Mouse (Mus musculus) limb, embryonic 14.5 days (tissue): ENCODE measurements around the gene Pola2. TPM values are rescaled to one million over a fixed set of nuclear protein-coding genes. Genes with fewer than 3 reads are reported as not detected.

Source experiments
- ATAC-seq: fragments of 200-750 bp; cut with Nextera tagmentation; 2 replicates; pipeline ENCODE4 v1.8.0; 2017; ENCODE audit warnings: low read depth, moderate number of reproducible peaks, moderate TSS enrichment; ENCODE audit not compliant: low FRiP score
- DNase-seq: peaks from one replicate; pipeline ENCODE4 v3.0.0-alpha.2; 2015; ENCODE audit warnings: low spot score
- H3K27ac ChIP-seq: fragments of 300-500 bp; sonication (generic); replicated peaks from 2 replicates; pipeline ENCODE4 v1.5.1; 2014; ENCODE audit warnings: low read depth, mild to moderate bottlenecking, low read length, moderate library complexity, mixed read lengths
- H3K27me3 ChIP-seq: fragments of 300-500 bp; sonication (generic); 2 replicates; pipeline ENCODE4 v1.6.1; 2014; ENCODE audit warnings: low read length, mixed read lengths; ENCODE audit not compliant: control insufficient read depth, insufficient read depth
- H3K36me3 ChIP-seq: fragments of 300-500 bp; sonication (generic); 2 replicates; pipeline ENCODE4 v1.6.1; 2014; ENCODE audit warnings: mild to moderate bottlenecking, low read length, moderate library complexity, mixed read lengths; ENCODE audit not compliant: control insufficient read depth, insufficient read depth
- H3K4me1 ChIP-seq: fragments of 300-500 bp; sonication (generic); 2 replicates; pipeline ENCODE4 v1.6.1; 2014; ENCODE audit warnings: antibody characterized with exemption, low read length, mixed read lengths; ENCODE audit not compliant: control insufficient read depth, insufficient read depth
- H3K4me2 ChIP-seq: fragments of 300-500 bp; sonication (generic); replicated peaks from 2 replicates; pipeline ENCODE4 v1.6.1; 2014; ENCODE audit warnings: low read depth, mild to moderate bottlenecking, low read length, moderate library complexity; ENCODE audit not compliant: severe bottlenecking
- H3K4me3 ChIP-seq: fragments of 300-500 bp; sonication (generic); replicated peaks from 2 replicates; pipeline ENCODE4 v1.5.1; 2014; ENCODE audit warnings: low read length
- H3K9ac ChIP-seq: fragments of 300-500 bp; sonication (generic); 2 replicates; pipeline ENCODE4 v1.6.1; 2014; ENCODE audit warnings: mild to moderate bottlenecking, low read depth, low read length, moderate library complexity; ENCODE audit not compliant: severe bottlenecking
- H3K9me3 ChIP-seq: fragments of 300-500 bp; sonication (generic); 2 replicates; pipeline ENCODE4 v1.6.1; 2016; ENCODE audit warnings: low read length; ENCODE audit not compliant: control insufficient read depth
- POLR2A ChIP-seq: fragments of 200-500 bp; IDR thresholded peaks from 2 replicates; pipeline ENCODE4 v1.8.0; 2012; ENCODE audit warnings: inconsistent platforms, mild to moderate bottlenecking, moderate library complexity, borderline replicate concordance; ENCODE audit not compliant: insufficient read depth, insufficient read length; ENCODE audit errors: extremely low read depth
- WGBS: fragments of 180-500 bp; shearing (Covaris S2); extraction: QIAGEN DNeasy Blood & Tissue Kit; methylation state at CpG from one replicate; pipeline ENCODE4 v1.1.7; 2014; 5-methylcytosine and 5-hydroxymethylcytosine counted together
- polyA plus RNA-seq, 2 experiments: library from polyadenylated mRNA; depleted of rRNA in 1 of 2; stranded (reverse) in 1 of 2; unstranded in 1 of 2; fragments of >200 nt; fragmentation: Nextera tagmentation in 1 of 2; extraction: Ambion mirVana in 1 of 2; gene quantifications; 2 replicates each; pipeline versions ENCODE4 v1.2.1 to v1.2.3; 2012 to 2014

The Pola2 gene
- polyA plus RNA-seq (2012; rRNA removed): 87.9 and 109 TPM in 2 replicates
- 65.8 and 66.3 TPM in 2 replicates for polyA plus RNA-seq (2014; fragmentation: Nextera tagmentation; extraction: Ambion mirVana)

- DNase-seq (peak; percentile 93), ATAC-seq (peak; percentile 89)
- Histone ChIP-seq H3K27me3 (no peaks in the 10 kb centered on the region), H3K4me2 (peak within 1 kb of the TSS; percentile 67), H3K4me1 (peaks cover 11% of the 10 kb centered on the region), H3K4me3 (peak within 1 kb of the TSS; percentile 72), H3K9ac (peak within 1 kb of the TSS; percentile 74), H3K36me3 (peaks cover 12% of the 10 kb centered on the region), H3K27ac (peak within 1 kb of the TSS; percentile 66), H3K9me3 (no peaks in the 10 kb centered on the region)
- WGBS: under 1% methylated on average over 50 of the region's 50 CpGs
- TF ChIP-seq POLR2A: 0 out of 2 replicates have a peak, but pooled peaks have one; percentile 44
Measured at GRCm38 (mm10) chr19:5963883-5964562, at the start of gene Pola2. Gene Pola2 (minus strand): TSS chr19:5964202.

GRCm38 (mm10) chr19:6013691-6014090, 49.7 kb upstream of the Pola2 start:
- TF ChIP-seq POLR2A: no peak
- Histone ChIP-seq H3K4me3 (no peak overlapping the region), H3K36me3 (peaks cover 3% of the 10 kb centered on the region; the same call in 1 of the 2 replicates), H3K9me3 (no peaks in the 10 kb centered on the region), H3K4me1 (peaks cover 8% of the 10 kb centered on the region; the same call in 1 of the 2 replicates), H3K27ac (no peak overlapping the region), H3K27me3 (no peaks in the 10 kb centered on the region), H3K4me2 (no peak overlapping the region), H3K9ac (no peak overlapping the region)
- no peak for DNase-seq
- 89% methylated on average over 10 of the region's 10 CpGs for WGBS
- no peak for ATAC-seq

DNA sequence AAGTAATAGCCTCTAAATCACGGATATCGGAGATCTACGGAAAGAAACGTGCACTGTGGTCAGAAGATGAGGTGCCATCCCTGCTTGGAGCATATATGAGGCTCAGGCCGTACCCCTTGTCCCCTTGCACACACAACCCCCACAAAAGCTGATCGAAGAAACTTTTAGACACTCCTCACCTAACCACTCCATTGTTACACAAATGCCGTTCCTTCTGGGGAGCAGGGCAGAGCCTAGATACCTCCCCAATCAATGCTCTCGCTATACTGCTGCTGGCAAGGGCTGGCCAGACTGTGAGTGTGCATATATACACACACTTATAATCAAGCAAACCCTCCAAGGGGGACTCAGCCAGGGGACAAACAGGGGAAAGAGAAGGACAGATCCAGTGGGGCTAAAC, 45.1 kb upstream of the Pola2 start:
- Histone ChIP-seq H3K27ac (no peak overlapping the region), H3K4me1 (no peaks in the 10 kb centered on the region), H3K4me3 (no peak overlapping the region), H3K9me3 (no peaks in the 10 kb centered on the region), H3K36me3 (peaks cover 3% of the 10 kb centered on the region; the same call in 1 of the 2 replicates), H3K9ac (no peak overlapping the region), H3K4me2 (no peak overlapping the region), H3K27me3 (no peaks in the 10 kb centered on the region)
- WGBS: 77% methylated on average over 8 of the region's 8 CpGs
- TF ChIP-seq POLR2A: no peak
- DNase-seq: no peak
- ATAC-seq: no peak

GRCm38 (mm10) chr19:6007013-6007412, 43.0 kb upstream of the Pola2 start:
- Histone ChIP-seq H3K27ac (no peak overlapping the region), H3K4me1 (no peaks in the 10 kb centered on the region), H3K4me3 (no peak overlapping the region), H3K36me3 (peaks cover 3% of the 10 kb centered on the region; the same call in 1 of the 2 replicates), H3K9ac (no peak overlapping the region), H3K4me2 (no peak overlapping the region), H3K27me3 (no peaks in the 10 kb centered on the region), H3K9me3 (no peaks in the 10 kb centered on the region)
- WGBS: 25% methylated on average over 13 of the region's 13 CpGs
- ATAC-seq (no peak), DNase-seq (no peak)
- TF ChIP-seq POLR2A: no peak

DNA sequence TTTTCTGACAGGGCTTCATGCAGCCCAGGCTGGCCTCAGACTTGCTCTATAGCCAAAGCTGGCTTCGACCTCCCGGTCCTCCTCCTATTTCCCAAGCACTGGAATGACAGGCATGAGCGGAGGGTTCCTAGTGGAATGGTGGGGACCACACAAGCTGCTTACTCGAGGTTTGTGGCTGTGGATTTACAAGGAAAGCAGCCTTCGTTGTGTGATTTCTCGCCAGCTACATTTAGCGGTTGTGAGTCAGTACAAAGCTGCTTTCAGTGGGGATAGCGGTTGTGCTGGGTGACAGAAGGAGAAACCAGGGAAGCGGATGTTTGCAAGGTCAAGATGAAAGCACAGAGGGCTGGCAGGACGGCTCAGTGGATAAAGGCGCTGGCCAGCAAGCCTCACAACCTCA, 41.5 kb upstream of the Pola2 start:
- Histone ChIP-seq H3K4me3 (no peak overlapping the region), H3K36me3 (peaks cover 3% of the 10 kb centered on the region; the same call in 1 of the 2 replicates), H3K27me3 (no peaks in the 10 kb centered on the region), H3K27ac (no peak overlapping the region), H3K9me3 (no peaks in the 10 kb centered on the region), H3K4me2 (no peak overlapping the region), H3K9ac (no peak overlapping the region), H3K4me1 (no peaks in the 10 kb centered on the region)
- DNase-seq (peak; percentile 13), ATAC-seq (no peak)
- 58% methylated on average over 11 of the region's 11 CpGs for WGBS
- TF ChIP-seq POLR2A: no peak
